ENCODE assay signal across 27 mouse cellular contexts in the genomic region with DNA sequence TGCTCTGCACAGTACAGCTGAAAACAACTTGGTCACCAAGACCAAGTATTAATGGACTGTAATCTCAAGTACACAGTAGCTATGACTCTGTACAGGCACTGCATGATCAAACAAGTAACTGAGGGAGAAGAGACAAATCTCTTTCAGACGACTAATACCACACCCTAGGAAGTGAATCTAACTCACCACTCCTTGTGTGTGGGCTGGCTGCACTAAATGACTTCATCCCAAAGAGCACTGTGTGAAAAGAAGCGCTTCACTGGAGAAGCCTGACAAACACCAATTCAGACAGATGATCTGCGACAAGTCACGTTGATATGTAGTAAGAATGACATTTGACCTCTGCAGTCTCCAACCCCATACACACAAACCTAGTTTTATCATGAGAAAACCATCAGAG. TPM values are rescaled to one million over a fixed set of nuclear protein-coding genes. Genes with fewer than 3 reads are reported as not detected.
DNase-seq lines count a peak whose midpoint lies in the region; ATAC-seq lines count a peak whose summit lies in the region.
"Had no signal": no experiment of that assay in that cellular context is flagged by ENCODE, and none has a peak within 500 bp of the region (broad histone marks: within the 10 kb centered on the region; RNA-seq: fewer than 3 reads in every experiment).

No protein-coding gene starts in this region.

- peak; percentile 51; the same call in 1 of the 2 replicates for ATAC-seq in megakaryocyte, adult 5-6 weeks (ENCODE audit: poor library complexity, severe bottlenecking)
- no peak for ATAC-seq in stomach, embryonic 16.5 days (ENCODE audit: insufficient read depth, low FRiP score)
- ATAC-seq: CD4-positive, CD25-positive, alpha-beta regulatory T cell, adult 4 months; forebrain, embryonic 15.5 days; hindbrain, embryonic 16.5 days; liver, embryonic 12.5 days; liver, postnatal 0 days had no signal

- no peaks in the 10 kb centered on the region for H3K9me3 ChIP-seq in stomach, embryonic 16.5 days (replicated peaks; ENCODE audit: control insufficient read depth, low read length)
- H3K9me3 ChIP-seq: embryonic facial prominence, embryonic 13.5 days; forebrain, embryonic 10.5 days; forebrain, embryonic 15.5 days; hindbrain, embryonic 10.5 days; liver, embryonic 12.5 days; midbrain, embryonic 10.5 days had no signal

- no peak overlapping the region for H3K4me3 ChIP-seq in stomach, embryonic 16.5 days (replicated peaks; ENCODE audit: low read length)
- H3K4me3 ChIP-seq: embryonic facial prominence, embryonic 13.5 days; forebrain, embryonic 10.5 days; forebrain, embryonic 15.5 days; heart, embryonic 13.5 days; hindbrain, embryonic 10.5 days; layer of hippocampus, adult 2 months; liver, embryonic 12.5 days; midbrain, embryonic 10.5 days had no signal

- no peak overlapping the region for H3K4me2 ChIP-seq in stomach, embryonic 16.5 days (ENCODE audit: low read depth, low read length)
- H3K4me2 ChIP-seq: embryonic facial prominence, embryonic 13.5 days; forebrain, embryonic 15.5 days; heart, embryonic 13.5 days; liver, embryonic 12.5 days had no signal

- 63% methylated on average over 4 of the region's 4 CpGs for WGBS in stomach, embryonic 16.5 days

- peak; percentile 40 for DNase-seq in Muller cell, postnatal 12 days (ENCODE audit: inconsistent ontology term)
- DNase-seq in induced T-regulatory cell, adult 2 months (ENCODE audit: low read depth) = peak; percentile 31
- DNase-seq in right cerebral cortex, postnatal 25 days = no peak
- DNase-seq in kidney, postnatal 4 days = no peak
- DNase-seq in layer of hippocampus, adult 18-20 months (ENCODE audit: low spot score in 2 of 2) = no peak
- DNase-seq: adrenal gland, postnatal 36 days; cerebellum, adult 2 months; cerebellum, postnatal 25 days; heart, postnatal 10 days; kidney, adult 11 months; kidney, postnatal 14 days; left cerebral cortex, postnatal 4 days; liver, postnatal 0 days; right cerebral cortex, postnatal 14 days; spleen, adult 18-20 months had no signal

- no peak overlapping the region for H3K9ac ChIP-seq in stomach, embryonic 16.5 days (ENCODE audit: low read length)
- H3K9ac ChIP-seq: embryonic facial prominence, embryonic 13.5 days; forebrain, embryonic 15.5 days; heart, embryonic 13.5 days; liver, embryonic 12.5 days; liver, postnatal 0 days had no signal

- H3K4me1 ChIP-seq in stomach, embryonic 16.5 days (ENCODE audit: control insufficient read depth, insufficient read depth, low read length) = peaks cover 15% of the 10 kb centered on the region
- H3K4me1 ChIP-seq: forebrain, embryonic 10.5 days; hindbrain, embryonic 10.5 days; midbrain, embryonic 10.5 days had no signal

- no peaks in the 10 kb centered on the region for H3K27me3 ChIP-seq in stomach, embryonic 16.5 days (ENCODE audit: control insufficient read depth, insufficient read depth, low read length)
- H3K27me3 ChIP-seq: embryonic facial prominence, embryonic 13.5 days; forebrain, embryonic 15.5 days; heart, embryonic 13.5 days; liver, embryonic 12.5 days had no signal

- H3K36me3 ChIP-seq in stomach, embryonic 16.5 days (ENCODE audit: control insufficient read depth, insufficient read depth, low read length) = no peaks in the 10 kb centered on the region
- H3K36me3 ChIP-seq: forebrain, embryonic 15.5 days had no signal

- peak overlapping the region; percentile 43; the same call in 1 of the 2 replicates for H3K27ac ChIP-seq in stomach, embryonic 16.5 days (ENCODE audit: low read length)
- H3K27ac ChIP-seq: embryonic facial prominence, embryonic 13.5 days; forebrain, embryonic 10.5 days; forebrain, embryonic 15.5 days; heart, embryonic 13.5 days; hindbrain, embryonic 10.5 days; layer of hippocampus, adult 2 months; liver, embryonic 12.5 days; midbrain, embryonic 10.5 days had no signal

RNA-seq across cellular contexts. Expression of a gene that starts 12.1 kb away (rescaled TPM):
- total RNA-seq in megakaryocyte, adult 5-6 weeks (2015) = 297 and 300 TPM in 2 replicates
- 128 and 157 TPM in 2 replicates for total RNA-seq in megakaryocyte, adult 5-6 weeks (2017)
- polyA plus RNA-seq in stomach, embryonic 16.5 days (2015; fragmentation: Nextera tagmentation; extraction: Ambion mirVana) = 383 and 401 TPM in 2 replicates
- total RNA-seq in layer of hippocampus, adult 18-20 months (2021) = 100 to 1,000 TPM; 164 to 170 TPM

RNA-seq across cellular contexts. Expression of a gene that starts 23.3 kb away (rescaled TPM):
- 40.9 TPM in 2 replicates for total RNA-seq in megakaryocyte, adult 5-6 weeks (2015)
- 25.1 and 27.9 TPM in 2 replicates for total RNA-seq in megakaryocyte, adult 5-6 weeks (2017)
- 16.8 and 17.1 TPM in 2 replicates for polyA plus RNA-seq in stomach, embryonic 16.5 days (2015; fragmentation: Nextera tagmentation; extraction: Ambion mirVana)
- 10 to 100 TPM; 34.1 to 35.2 TPM for total RNA-seq in layer of hippocampus, adult 18-20 months (2021)

Comparison
In these comparisons a context has a peak if more than half of its experiments do, and no peak if none do; other contexts are left out.
1. DNase-seq: peak in Muller cell, postnatal 12 days (single experiment) and induced T-regulatory cell, adult 2 months (single experiment); none in right cerebral cortex, postnatal 25 days (single experiment), kidney, postnatal 4 days (0 of 2) and layer of hippocampus, adult 18-20 months (0 of 2).